Mouse (Mus musculus) heart, postnatal 10 days (tissue): Measurements from ENCODE around the gene Gpr37. TPM values are rescaled to one million over a fixed set of nuclear protein-coding genes. Genes with fewer than 3 reads are reported as not detected.
A peak's percentile ranks its signal among the peaks of the same experiment; 100 is the strongest.

ENCODE experiments used
- DNase-seq, 2 experiments: peaks; one replicate each; pipeline ENCODE4 v3.0.0; 2021
- intact Hi-C: fragments of 180-260 bp; cut with DNase I; formaldehyde crosslinking; loops from one replicate; pipeline ENCODE4 v1.15.1; 2025
- total RNA-seq, 2 experiments: library from RNA; stranded (reverse); gene quantifications; 2 replicates each; pipeline ENCODE4 v1.2.3; 2021

Gpr37 gene
- total RNA-seq = under 1 TPM; 0.07 to 0.17 TPM

DNA sequence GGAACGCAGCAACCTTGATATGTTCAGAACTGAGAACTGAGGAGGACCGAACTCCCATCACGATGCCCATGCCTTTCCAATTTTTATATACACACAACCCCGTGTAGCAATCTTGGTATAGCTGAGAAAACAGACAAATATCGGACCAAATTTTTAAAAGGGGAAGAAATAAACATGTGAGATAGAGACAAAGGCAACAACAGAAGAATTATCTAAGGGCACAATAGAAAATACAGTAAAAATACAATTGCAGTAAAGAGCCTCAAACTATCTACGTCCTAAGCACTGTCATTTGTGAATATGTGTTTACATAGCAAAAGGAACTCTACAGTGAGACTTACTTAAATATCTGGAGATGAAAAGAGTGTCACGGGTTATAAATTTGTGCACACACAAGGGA lies at the start of gene Gpr37:
Gene Gpr37 (minus strand): TSS at position 101 of the 400 bp plus-strand sequence.
- DNase-seq = no peak
- intact Hi-C loops = no loop called here

DNA sequence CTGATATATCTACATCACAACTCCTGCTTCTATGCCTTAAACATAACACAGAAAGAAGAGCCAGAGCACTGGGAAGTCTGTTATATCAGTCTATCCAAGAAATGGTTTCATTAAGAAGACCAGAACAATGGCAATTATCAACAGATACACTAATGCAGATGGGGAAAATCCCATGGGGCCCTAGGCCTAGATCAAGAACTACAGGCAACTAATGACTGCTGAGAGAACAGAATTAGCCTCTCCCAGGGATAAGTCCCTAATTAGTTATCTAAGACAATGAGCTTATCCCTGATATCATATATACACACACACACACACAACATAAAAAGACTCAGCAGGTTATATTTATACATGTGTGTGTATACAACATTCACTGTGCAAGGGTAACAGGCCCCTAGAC lies 46.0 kb upstream of the Gpr37 start:
- no peak for DNase-seq
- intact Hi-C loops = no loop called here

DNA sequence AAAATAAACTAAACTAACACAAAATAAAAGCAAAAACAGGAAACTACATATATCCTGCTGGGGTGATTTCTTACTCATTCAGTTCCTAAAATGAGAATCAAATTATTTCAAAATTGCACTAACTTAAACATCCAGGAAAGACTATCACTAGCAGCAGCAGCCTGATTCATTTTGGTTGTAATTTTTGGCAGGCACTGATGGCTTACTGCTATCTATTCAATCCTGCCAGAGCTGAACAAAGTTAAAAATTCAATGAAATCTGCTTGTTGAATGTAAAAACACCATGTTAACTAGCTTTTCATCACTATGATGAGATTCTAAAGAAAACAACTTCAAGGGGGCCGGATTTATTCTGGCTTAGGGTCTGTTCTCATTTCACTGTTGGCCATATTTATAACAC lies 36.0 kb upstream of the Gpr37 start:
- DNase-seq = no peak
- intact Hi-C loops = no loop called here

DNA sequence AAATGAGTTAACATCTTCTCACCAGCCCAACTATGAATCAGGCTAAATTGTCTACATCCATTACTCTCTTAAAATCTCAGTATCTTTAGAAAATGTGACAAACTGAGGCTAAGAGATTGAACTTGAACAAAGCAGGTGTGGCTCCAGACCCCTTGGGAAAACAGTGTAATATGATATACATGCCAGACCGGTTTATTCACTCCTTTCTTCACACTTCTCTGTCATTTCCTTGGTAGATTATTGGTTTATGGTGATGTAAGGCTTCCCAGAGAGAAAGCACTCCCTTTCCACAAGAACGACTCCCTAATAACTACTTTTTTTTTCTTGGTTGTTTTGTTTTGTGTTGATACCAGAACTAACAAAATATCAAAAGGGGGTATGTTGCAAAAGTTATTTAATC lies 20.1 kb upstream of the Gpr37 start:
- intact Hi-C loops = no loop called here
- DNase-seq = no peak

DNA sequence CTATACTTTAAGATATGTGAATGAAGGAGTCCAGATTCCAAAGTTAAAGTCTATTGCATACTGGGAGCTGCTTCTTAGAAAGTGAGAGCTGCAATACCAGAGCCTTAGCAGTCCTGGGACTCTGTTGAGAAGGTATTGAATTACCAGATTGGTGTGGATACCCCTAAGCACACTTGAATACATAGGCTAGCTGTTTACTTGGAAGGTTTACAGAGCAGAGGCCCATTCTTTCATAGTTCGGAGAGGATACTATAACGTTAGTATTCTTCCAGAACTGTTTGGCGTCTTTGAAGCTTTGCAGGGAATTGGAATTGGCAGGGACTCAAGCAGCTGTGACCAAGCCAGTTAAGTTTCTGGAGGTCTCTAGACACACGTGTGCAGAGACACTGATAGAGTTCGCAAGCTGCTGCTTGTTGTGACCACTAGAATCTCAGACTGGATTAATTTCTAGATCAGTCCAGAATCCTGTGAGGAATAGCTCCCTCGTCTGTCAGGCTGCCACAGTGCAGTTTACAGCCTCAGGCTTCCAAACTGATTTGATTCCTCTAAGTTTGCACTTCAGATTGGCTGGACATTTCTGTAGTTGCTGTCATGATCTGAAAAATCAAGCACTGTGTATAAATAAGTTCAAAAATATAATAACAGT lies 18.8 kb upstream of the Gpr37 start:
- DNase-seq = peak; percentile 41 to 48
- intact Hi-C loops = loop anchor here (2.0 to 5.0 kb wide), 3 partner anchors 433 to 987 kb away; no protein-coding TSS in a partner anchor

DNA sequence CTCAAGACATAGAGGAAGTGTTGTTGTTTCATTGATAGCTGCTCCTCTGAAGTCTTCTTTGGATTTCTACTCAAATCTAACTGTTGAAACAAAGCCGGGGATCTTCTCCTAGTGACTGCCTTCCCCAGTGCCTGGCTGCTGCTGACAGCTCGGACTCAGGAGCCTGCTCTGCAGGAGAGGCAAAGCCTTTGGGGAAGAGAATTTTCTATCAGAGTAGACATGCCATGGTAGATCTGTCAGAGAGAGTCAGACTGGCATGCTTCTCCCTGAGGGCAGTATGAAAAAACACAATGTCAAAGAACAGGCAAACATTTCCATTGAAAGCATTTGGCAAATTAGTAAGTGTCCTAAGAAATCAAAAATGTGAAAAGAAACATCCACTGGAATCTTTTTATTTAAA lies 9.4 kb upstream of the Gpr37 start:
- intact Hi-C loops = no loop called here

DNA sequence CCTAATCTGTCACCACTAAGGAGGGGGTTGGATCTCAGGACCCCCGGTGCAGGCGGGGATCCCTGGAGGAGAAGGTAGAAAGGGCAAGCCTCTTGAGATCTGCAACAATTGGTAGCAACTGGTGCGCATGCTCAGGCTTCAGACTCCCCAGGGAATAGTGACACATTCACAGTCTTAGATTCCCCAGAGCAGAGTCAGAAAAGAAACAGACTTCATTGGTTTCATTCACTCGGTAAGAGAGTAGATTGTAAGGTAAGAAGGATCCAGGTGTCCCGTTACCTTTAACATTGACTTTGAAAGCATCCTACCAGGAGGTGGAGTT lies 284 bp downstream of the Gpr37 start:
- intact Hi-C loops = no loop called here
- peak; percentile 16 to 38 for DNase-seq

More for the DNA sequence above, 9.4 kb upstream of the Gpr37 start:
- no peak for DNase-seq

DNA sequence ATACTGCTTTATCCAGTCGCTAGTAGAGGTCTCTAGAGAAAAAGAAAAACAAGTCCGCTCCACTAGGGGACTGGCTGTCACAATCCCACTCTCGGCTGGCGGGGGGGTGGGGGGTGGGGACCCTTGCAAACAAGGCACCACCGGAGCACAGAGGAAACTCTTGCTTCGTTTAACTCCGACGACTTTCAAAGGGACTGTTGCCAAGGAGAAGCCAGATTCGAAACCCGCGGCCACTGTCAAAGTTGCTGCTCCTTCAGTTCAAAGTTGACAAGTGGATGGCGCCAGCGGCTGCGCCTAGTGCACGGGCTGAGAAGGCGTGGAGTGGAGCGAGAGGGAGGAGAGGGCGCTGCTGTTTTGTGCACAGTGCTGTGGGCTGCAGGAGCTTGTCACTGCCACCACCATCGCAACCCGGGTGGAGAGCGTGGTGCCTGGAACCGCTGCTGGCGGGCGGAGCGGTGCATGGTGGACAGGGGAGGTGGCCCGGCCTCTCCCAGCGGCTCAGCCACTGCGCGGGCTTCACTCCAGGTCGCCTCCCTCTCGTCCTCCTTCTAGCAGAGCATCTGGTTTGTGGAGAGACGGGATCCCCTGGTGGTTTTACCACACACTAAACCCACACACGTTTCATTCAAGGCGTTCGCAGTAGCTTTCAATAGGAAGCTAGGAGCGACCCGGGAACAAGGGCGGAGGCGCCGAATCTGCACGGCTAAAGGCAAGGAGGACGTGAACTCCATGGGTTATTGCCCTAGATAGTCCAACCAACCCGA lies 827 bp downstream of the Gpr37 start:
- intact Hi-C loops = no loop called here
- peak; percentile 32 to 48 for DNase-seq

DNA sequence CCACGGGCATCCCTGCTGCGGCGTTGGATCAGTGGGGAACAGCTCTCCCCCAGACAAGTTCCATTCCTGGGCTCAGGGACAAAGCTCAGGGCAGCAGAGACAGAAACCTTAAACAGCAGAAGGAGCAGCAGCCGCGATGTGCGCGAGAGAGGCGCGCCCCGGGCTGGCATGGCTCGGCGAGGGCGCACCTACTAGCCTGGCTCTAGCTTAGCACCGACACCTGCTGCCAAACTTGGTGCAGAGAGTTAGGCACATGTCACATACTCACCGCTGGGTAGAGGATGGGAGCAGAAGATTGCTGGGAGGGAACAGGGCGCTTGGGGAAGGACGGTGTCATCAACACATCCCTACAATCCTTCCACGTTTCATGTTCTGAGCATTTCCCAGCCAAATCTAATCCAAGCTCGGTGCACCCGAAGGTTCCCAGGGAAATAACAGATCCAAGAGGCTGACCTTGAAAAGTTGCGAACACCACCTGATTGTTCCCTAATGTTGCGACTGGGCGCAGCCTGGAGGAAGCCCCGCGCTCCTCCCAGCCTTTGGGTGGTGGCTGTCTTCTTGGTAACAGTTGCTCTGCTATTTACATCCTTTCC lies 1.5 kb downstream of the Gpr37 start:
- intact Hi-C loops = no loop called here
- peak; percentile 2 to 10 for DNase-seq

DNA sequence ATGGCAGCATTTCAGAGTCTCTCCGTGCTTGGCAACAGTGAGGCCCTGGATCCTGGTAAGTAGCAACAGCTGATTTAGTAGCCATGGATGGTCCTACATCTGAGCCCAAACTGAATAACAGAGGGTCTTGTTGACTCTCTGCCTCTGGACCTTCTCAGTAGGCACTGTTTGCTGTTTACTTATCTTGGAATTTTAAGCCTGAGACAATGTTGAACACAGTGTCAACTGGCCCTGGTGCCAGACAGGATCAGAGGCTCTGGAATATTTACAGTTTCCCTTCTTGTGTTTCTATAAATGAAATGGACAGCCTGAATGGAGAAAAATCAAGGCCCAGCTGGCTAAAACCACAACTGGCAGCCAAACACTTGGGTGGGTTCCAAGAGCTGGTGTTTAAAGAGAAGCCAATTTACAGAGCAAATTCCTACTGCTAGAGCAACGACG lies 3.7 kb downstream of the Gpr37 start:
- peak; percentile 25 to 28 for DNase-seq

DNA sequence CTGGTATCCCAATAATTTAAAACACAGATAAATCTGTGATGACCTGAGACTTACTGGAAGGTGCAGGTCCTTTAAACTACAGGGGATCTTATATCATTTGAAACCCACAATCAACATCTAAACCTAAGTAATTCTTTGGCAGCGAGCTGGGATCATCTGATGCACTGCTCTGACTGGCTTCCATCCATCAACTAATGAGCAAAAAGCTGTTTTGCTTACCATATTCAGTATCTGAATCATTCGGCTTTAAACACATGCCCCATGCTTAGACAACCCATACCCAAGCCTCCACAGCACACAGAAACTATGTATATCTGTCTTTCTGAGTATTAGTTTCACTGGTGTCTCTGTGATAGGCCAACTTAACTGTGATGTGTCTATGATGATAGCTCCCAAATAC lies 6.1 kb downstream of the Gpr37 start:
- DNase-seq = no peak
- intact Hi-C loops = no loop called here

More for the DNA sequence above, 3.7 kb downstream of the Gpr37 start:
- intact Hi-C loops = no loop called here

DNA sequence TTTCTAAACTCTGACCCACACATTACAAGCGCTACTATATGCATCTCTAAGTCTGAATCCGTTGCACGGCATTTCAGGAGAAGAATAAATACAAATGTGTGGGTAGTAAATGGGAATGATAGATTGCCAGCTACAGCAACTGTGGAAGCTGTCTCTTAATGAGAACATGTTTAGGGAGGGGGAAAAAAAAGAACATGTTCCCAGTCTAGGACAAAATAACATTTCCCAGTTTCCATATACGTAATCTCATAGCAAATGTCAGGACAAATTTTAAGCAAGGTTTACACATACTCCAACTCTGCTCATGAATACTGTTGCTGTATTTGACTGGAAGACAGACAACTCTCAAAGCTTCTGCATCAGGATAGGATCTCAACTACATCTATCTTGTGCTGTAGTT lies 15.4 kb downstream of the Gpr37 start:
- intact Hi-C loops = no loop called here
- DNase-seq = no peak

DNA sequence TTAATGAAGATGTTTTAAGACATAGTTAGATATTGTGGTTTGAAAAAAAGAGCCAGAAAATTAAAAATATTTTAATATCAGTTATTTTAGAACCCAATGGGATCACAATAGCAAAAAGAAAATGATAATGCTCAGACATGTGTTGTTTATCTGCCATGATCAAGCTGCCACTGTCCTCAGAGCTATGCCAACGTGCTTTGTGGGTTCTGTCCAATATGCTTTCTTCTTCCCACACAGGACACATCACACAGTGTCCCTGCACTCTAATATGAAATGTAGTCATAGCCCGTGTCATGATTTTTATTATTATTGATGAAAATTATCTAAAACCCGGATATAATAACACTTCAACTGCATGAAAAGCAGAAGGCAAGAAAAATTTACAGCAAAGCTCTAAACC lies 16.7 kb downstream of the Gpr37 start:
- intact Hi-C loops = no loop called here
- DNase-seq = no peak

DNA sequence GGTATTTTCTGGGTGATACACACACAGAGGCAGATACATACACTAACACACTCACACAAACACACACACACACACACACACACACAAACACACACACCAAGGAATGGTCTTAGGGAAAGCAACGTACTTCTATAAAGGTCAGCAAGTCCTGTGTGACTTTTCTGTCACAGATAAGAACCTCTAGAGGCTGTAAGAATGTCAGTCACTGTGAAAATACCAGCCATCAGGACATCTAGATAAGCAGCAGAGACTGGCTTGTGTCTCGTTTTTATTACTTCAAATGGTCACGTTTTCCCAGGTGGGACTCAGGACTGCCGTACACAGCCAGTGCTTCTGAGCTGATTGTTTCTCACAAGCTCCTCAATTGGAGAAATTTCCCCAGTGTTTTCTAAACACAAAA lies 20.4 kb downstream of the Gpr37 start:
- intact Hi-C loops = no loop called here

DNA sequence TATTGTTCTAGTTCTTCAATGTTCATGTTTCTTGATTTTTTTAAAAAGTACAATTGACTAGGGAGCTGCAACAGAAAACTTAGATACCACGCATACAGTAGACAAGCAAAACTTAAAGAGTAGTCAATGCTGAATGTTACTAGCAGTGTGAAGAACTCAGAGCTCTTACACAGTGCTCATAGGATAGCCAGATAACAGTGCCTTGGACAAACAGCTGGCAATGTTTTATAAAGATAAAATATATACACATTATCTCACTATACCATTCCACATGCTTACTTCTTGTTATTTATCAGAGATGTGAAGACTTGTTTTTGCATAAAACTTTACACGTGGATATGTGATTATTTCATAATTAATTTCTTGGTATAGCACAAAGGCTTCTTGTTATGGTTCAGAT lies 26.6 kb downstream of the Gpr37 start:
- intact Hi-C loops = no loop called here

More for the DNA sequence above, 20.4 kb downstream of the Gpr37 start:
- no peak for DNase-seq

DNA sequence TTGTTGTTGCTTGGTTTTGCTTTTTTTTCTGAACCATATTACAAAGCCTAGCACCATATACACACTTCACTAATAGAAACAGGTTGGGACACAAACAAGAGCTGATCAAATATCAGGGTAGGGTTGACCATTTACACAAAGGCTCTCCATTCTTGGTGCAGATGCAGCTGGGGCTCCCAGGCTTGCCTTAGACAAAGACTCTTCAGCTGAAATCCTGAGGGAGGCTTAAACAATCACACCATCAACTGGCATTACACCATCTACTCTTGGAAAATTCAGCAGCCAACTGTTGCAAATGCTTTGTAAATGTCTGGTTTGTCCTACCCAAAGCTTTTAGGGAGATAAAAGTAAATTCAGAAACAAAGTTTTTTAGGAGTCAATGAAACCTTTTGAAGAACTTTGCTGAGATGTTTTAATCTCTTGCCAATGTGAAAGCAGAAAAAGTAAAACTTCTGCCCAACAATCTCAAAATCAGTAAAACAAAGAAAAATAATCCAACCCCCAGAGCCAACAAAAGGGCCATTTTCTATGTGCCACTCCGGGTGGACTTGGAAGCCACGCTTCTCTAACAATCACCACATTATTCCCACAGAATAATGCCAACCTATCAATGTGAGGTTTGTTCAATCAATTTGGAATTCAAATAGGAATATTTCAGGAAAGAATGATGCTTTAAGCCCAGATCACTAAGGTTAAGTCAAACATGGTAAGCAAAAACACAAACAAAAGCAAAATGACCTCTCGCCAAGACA lies 30.4 kb downstream of the Gpr37 start:
- intact Hi-C loops = no loop called here
- DNase-seq = no peak

More for the DNA sequence above, 26.6 kb downstream of the Gpr37 start:
- no peak for DNase-seq

Other genes starting within 250 kb of the Gpr37 start
- 10 to 100 TPM in 1 of 2 experiments, 1 to 10 TPM in 1; 9.5 to 10.6 TPM for gene Pot1a, start 118.5 kb upstream of the Gpr37 start, total RNA-seq